Comparison of ENCODE assay signal across 1 mouse cellular context in genomic region chr4:132922061-132922530, GRCm38 (mm10).
A peak's percentile ranks its signal among the peaks of the same experiment; 100 is the strongest.
TF ChIP-seq lines count a peak whose summit lies in the region.

No protein-coding gene starts in this region.

TF ChIP-seq in MEL, 35 proteins besides CTCF, POLR2A, EP300 and RAD21:
- TF ChIP-seq MEF2A (IDR thresholded peaks at IDR 0.05; ENCODE audit: extremely low read depth, insufficient replicate concordance, low read depth, low read length, poor library complexity, severe bottlenecking): no peak
- TF ChIP-seq NELFE (IDR thresholded peaks at IDR 0.05; ENCODE audit: low read depth, low read length): peak; percentile 60; the same call in 1 of the 2 replicates
- no peak for TF ChIP-seq BHLHE40 (IDR thresholded peaks at IDR 0.05; ENCODE audit: borderline replicate concordance, low read depth, low read length)
- no peak for TF ChIP-seq ELF1 (IDR thresholded peaks at IDR 0.05; ENCODE audit: low read depth, low read length)
- TF ChIP-seq ETS1 (IDR thresholded peaks at IDR 0.05; ENCODE audit: low read depth, low read length): 0 out of 2 replicates have a peak, but pooled peaks have one; percentile 13
- no peak for TF ChIP-seq KAT2A (conservative IDR thresholded peaks at IDR 0.05; ENCODE audit: low read depth, low read length)
- TF ChIP-seq CHD2 (IDR thresholded peaks at IDR 0.05; ENCODE audit: low read length): no peak
- peak; percentile 55 for TF ChIP-seq TCF12 (IDR thresholded peaks at IDR 0.05; ENCODE audit: low read depth, low read length)
- TF ChIP-seq POLR2AphosphoS2 (IDR thresholded peaks at IDR 0.05; ENCODE audit: low read length): no peak
- TF ChIP-seq UBTF (IDR thresholded peaks at IDR 0.05; ENCODE audit: borderline replicate concordance, insufficient read depth, low read depth, low read length): no peak
- no peak; the same call in none of the 2 replicates for TF ChIP-seq SIN3A (IDR thresholded peaks at IDR 0.05; ENCODE audit: low read length)
- TF ChIP-seq MXI1 (IDR thresholded peaks at IDR 0.05; ENCODE audit: low read depth, low read length): peak; percentile 14
- peak; percentile 31; the same call in 1 of the 2 replicates for TF ChIP-seq TAL1 (IDR thresholded peaks at IDR 0.05; ENCODE audit: low read length)
- TF ChIP-seq ZKSCAN1 (IDR thresholded peaks at IDR 0.05; ENCODE audit: low read depth, low read length): no peak
